1 mouse cellular context compared by ENCODE assay signal in genomic region chr6:142735302-142736005, GRCm38 (mm10).
TF ChIP-seq lines count a peak whose summit lies in the region.

No protein-coding gene starts in this region.

TF ChIP-seq in C2C12, 6 proteins besides CTCF, POLR2A, EP300 and RAD21 (continued from another document):
- no peak for TF ChIP-seq MAX (IDR thresholded peaks at IDR 0.05)
TF ChIP-seq in C2C12: peak in this region for 0.
